Mouse (Mus musculus) adrenal gland, postnatal 14 days (tissue): ENCODE measurements around the gene Gdpd1. TPM values are rescaled to one million over a fixed set of nuclear protein-coding genes. Genes with fewer than 3 reads are reported as not detected.
"Not testable (repeated sequence)": the region's sequence is repeated elsewhere in the genome, so short reads cannot be mapped to it uniquely, and the experiment has no call there.

Experiments
- DNase-seq: peaks from one replicate; pipeline ENCODE4 v3.0.0; 2021; ENCODE audit warnings: mixed read lengths
- long read RNA-seq, 2 experiments: library from polyadenylated mRNA; stranded (forward); transcript quantifications; one replicate each; pipeline ENCODE4 v2.0.0; 2021
- total RNA-seq: library from RNA; stranded (reverse); gene quantifications from 2 replicates; pipeline ENCODE4 v1.2.3, GENCODE M21; 2021

Gdpd1 gene
- 5.3 and 6.8 TPM in 2 replicates for total RNA-seq
- long read RNA-seq, experiment 1, transcript Gdpd1-201 (10 exons, 2,336 nt) = major isoform, 12 of 12 reads
- long read RNA-seq, experiment 1, partial matches to known transcripts = 0 of 12 reads
- long read RNA-seq, experiment 1, other reads (novel, unspliced or antisense) = 0 of 12 reads
- long read RNA-seq, experiment 2, transcript Gdpd1-201 (10 exons, 2,336 nt) = major isoform, 5 of 5 reads
- long read RNA-seq, experiment 2, partial matches to known transcripts = 0 of 5 reads
- long read RNA-seq, experiment 2, other reads (novel, unspliced or antisense) = 0 of 5 reads

GRCm38 (mm10) chr11:87073866-87074440 lies at the start of gene Gdpd1:
Gdpd1 (minus strand) TSS chr11:87074062.
- peak; percentile 93 for DNase-seq

- DNase-seq = no peak
Measured at GRCm38 (mm10) chr11:87121864-87122263, 48.0 kb upstream of the Gdpd1 start.

- DNase-seq = no peak
Measured at GRCm38 (mm10) chr11:87110172-87110909, 36.5 kb upstream of the Gdpd1 start.

- peak; percentile 29 for DNase-seq
Measured at GRCm38 (mm10) chr11:87109519-87110171, 35.8 kb upstream of the Gdpd1 start.

GRCm38 (mm10) chr11:87108755-87109518 lies 35.1 kb upstream of the Gdpd1 start, which contains the start of gene Ska2:
Ska2 (plus strand) TSS chr11:87109234.
- peak; percentile 98 for DNase-seq

GRCm38 (mm10) chr11:87108409-87108754 lies 34.5 kb upstream of the Gdpd1 start, which contains the start of gene Prr11:
Prr11 (minus strand) TSS chr11:87108708.
- no peak for DNase-seq

- no peak for DNase-seq
Measured at GRCm38 (mm10) chr11:87087142-87087541, 13.3 kb upstream of the Gdpd1 start.

- peak; percentile 92 for DNase-seq
Measured at GRCm38 (mm10) chr11:87086290-87086984, 12.6 kb upstream of the Gdpd1 start, which contains the start of gene Smg8. Smg8 (minus strand) TSS chr11:87086774.

GRCm38 (mm10) chr11:87085461-87085860 lies 11.6 kb upstream of the Gdpd1 start:
- no peak for DNase-seq

- DNase-seq = no peak
Measured at GRCm38 (mm10) chr11:87083712-87084111, 9.8 kb upstream of the Gdpd1 start.

- peak; percentile 83 for DNase-seq
Measured at GRCm38 (mm10) chr11:87073343-87073865, 458 bp downstream of the Gdpd1 start.

GRCm38 (mm10) chr11:87062087-87062486 lies 11.8 kb downstream of the Gdpd1 start:
- DNase-seq = no peak

- no peak for DNase-seq
Measured at GRCm38 (mm10) chr11:87060410-87060809, 13.5 kb downstream of the Gdpd1 start.

- no peak for DNase-seq
Measured at GRCm38 (mm10) chr11:87056286-87056685, 17.6 kb downstream of the Gdpd1 start.

- DNase-seq = not testable (repeated sequence)
Measured at GRCm38 (mm10) chr11:87048900-87049299, 25.0 kb downstream of the Gdpd1 start.

GRCm38 (mm10) chr11:87046968-87047367 lies 26.9 kb downstream of the Gdpd1 start:
- DNase-seq = no peak

- DNase-seq = no peak
Measured at GRCm38 (mm10) chr11:87043052-87043451, 30.8 kb downstream of the Gdpd1 start.

- peak; percentile 77 for DNase-seq
Measured at GRCm38 (mm10) chr11:87039307-87039963, 34.4 kb downstream of the Gdpd1 start.

- peak; percentile 24 for DNase-seq
Measured at GRCm38 (mm10) chr11:87036180-87036579, 37.7 kb downstream of the Gdpd1 start.

- DNase-seq = no peak
Measured at GRCm38 (mm10) chr11:87028212-87028611, 45.6 kb downstream of the Gdpd1 start.
